Mouse (Mus musculus): ENCODE measurements around the gene Fkbp9. TPM values are rescaled to one million over a fixed set of nuclear protein-coding genes. Genes with fewer than 3 reads are reported as not detected.

Fkbp9 gene
- polyA plus RNA-seq, 1 experiment, result 6.2 TPM

DNA sequence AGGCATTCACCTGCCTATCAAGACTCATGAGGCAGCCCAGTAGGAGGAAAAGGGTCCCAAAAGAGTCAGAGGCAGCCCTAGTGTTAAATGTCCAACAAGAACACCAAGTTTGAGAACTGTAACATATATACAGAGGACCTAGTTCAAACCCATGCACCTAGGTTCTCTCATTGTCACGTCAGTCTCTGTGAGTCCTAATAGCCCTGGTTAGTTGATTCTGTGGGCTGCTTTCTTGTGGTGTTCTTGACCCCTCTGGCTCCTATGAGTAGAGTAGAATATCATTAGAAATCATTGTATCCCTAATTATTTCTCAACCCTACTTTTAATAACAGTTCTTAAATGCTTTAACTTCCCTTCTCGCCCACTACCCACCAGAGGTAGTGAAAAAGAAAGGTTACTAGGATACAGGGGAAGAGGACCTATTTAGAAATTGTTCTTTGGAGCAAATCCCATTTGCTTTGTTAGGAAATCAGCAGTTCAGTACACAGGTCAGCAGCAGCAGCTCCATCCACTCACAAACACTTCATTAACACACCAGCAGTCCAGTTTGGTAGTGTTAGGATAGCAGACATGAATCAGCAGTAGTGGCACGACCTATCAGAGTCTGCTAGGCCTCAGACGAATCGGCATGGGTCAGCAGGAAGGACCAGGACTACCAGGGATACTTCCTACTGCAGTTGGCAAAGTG, 13.3 kb upstream of the Fkbp9 start:
- H3K4me1 ChIP-seq (ENCODE audit: control insufficient read depth, insufficient read depth, insufficient read length, low read length), result no peaks in the 10 kb centered on the region
- 83% methylated on average over 5 of the region's 5 CpGs for WGBS
- no peaks in the 10 kb centered on the region for H3K36me3 ChIP-seq (ENCODE audit: control insufficient read depth, insufficient read depth, low read length)
- no peak overlapping the region for H3K4me3 ChIP-seq (ENCODE audit: low read depth, low read length)
- TF ChIP-seq POLR2A (IDR thresholded peaks at IDR 0.05; ENCODE audit: low read depth, low read length) (no peak), CTCF (IDR thresholded peaks at IDR 0.05; ENCODE audit: extremely low read depth, insufficient read length, insufficient replicate concordance, low read depth, low read length) (no peak)
- H3K27me3 ChIP-seq (ENCODE audit: control insufficient read depth, insufficient read depth, low read length), result no peaks in the 10 kb centered on the region
- H3K27ac ChIP-seq (ENCODE audit: insufficient read depth, low read depth, low read length), result no peak overlapping the region

- no peak overlapping the region for H3K27ac ChIP-seq (ENCODE audit: insufficient read depth, low read depth, low read length)
- H3K4me1 ChIP-seq (ENCODE audit: control insufficient read depth, insufficient read depth, insufficient read length, low read length), result no peaks in the 10 kb centered on the region
- 71% methylated on average over 2 of the region's 2 CpGs for WGBS
- H3K27me3 ChIP-seq (ENCODE audit: control insufficient read depth, insufficient read depth, low read length), result no peaks in the 10 kb centered on the region
- H3K36me3 ChIP-seq (ENCODE audit: control insufficient read depth, insufficient read depth, low read length), result no peaks in the 10 kb centered on the region
- H3K4me3 ChIP-seq (ENCODE audit: low read depth, low read length), result no peak overlapping the region
- TF ChIP-seq CTCF (IDR thresholded peaks at IDR 0.05; ENCODE audit: extremely low read depth, insufficient read length, insufficient replicate concordance, low read depth, low read length), result no peak
- no peak for TF ChIP-seq POLR2A (IDR thresholded peaks at IDR 0.05; ENCODE audit: low read depth, low read length)
These were observed 12.8 kb upstream of the Fkbp9 start for GRCm38 (mm10) chr6:56819124-56819487.

DNA sequence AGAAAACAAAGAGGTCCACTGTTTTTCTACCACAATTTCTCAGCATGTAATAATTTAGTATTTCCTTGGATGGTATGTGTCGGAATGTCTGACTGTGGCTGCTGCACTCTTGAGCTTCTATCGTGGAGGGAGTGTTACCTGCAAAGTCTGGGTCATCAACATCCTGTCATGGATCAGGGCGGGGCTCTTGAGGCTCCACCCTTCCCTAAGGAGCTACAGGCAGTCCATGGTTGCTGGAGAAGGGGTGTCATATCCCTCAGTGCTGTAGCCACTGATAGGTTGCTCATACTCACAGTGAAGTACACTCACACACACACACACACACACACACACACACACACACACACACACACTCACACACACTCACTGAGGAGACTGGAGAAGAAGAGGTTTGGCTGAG, 6.2 kb upstream of the Fkbp9 start:
- H3K36me3 ChIP-seq (ENCODE audit: control insufficient read depth, insufficient read depth, low read length), result no peaks in the 10 kb centered on the region
- 39% methylated on average over 3 of the region's 3 CpGs for WGBS
- no peaks in the 10 kb centered on the region for H3K27me3 ChIP-seq (ENCODE audit: control insufficient read depth, insufficient read depth, low read length)
- no peaks in the 10 kb centered on the region for H3K4me1 ChIP-seq (ENCODE audit: control insufficient read depth, insufficient read depth, insufficient read length, low read length)
- TF ChIP-seq POLR2A (IDR thresholded peaks at IDR 0.05; ENCODE audit: low read depth, low read length) (no peak), CTCF (IDR thresholded peaks at IDR 0.05; ENCODE audit: extremely low read depth, insufficient read length, insufficient replicate concordance, low read depth, low read length) (no peak)
- no peak overlapping the region for H3K27ac ChIP-seq (ENCODE audit: insufficient read depth, low read depth, low read length)
- no peak overlapping the region for H3K4me3 ChIP-seq (ENCODE audit: low read depth, low read length)

DNA sequence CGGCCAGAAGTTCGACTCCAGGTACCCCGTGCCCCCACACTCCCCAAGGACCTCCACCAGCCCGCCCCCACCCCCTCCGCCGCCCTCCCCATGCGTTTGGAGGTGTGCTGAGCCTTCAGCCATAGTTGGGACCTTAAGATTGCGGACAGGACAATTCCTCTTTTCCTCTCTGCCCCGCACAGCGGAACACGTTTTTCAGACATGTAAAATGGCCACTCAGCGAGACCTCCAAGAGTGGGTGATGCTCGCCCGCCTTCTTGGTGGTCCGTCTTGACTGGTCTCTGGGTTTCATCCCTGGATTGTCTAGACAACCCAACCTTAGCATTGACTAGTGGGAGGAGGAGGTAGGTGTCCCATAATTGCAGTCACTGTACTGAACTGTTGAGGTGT, 543 bp downstream of the Fkbp9 start:
- 0 out of 2 replicates have a peak, but pooled peaks cover 4% of the 10 kb centered on the region for H3K27me3 ChIP-seq (ENCODE audit: control insufficient read depth, insufficient read depth, low read length)
- peak overlapping the region; percentile 71 for H3K4me3 ChIP-seq (ENCODE audit: low read depth, low read length)
- H3K4me1 ChIP-seq (ENCODE audit: control insufficient read depth, insufficient read depth, insufficient read length, low read length), result no peaks in the 10 kb centered on the region; the same call in 1 of the 2 replicates
- 15% methylated on average over 15 of the region's 15 CpGs for WGBS
- TF ChIP-seq POLR2A (IDR thresholded peaks at IDR 0.05; ENCODE audit: low read depth, low read length), result no peak
- no peak for TF ChIP-seq CTCF (IDR thresholded peaks at IDR 0.05; ENCODE audit: extremely low read depth, insufficient read length, insufficient replicate concordance, low read depth, low read length)
- no peak overlapping the region for H3K27ac ChIP-seq (ENCODE audit: insufficient read depth, low read depth, low read length)
- no peaks in the 10 kb centered on the region for H3K36me3 ChIP-seq (ENCODE audit: control insufficient read depth, insufficient read depth, low read length)

DNA sequence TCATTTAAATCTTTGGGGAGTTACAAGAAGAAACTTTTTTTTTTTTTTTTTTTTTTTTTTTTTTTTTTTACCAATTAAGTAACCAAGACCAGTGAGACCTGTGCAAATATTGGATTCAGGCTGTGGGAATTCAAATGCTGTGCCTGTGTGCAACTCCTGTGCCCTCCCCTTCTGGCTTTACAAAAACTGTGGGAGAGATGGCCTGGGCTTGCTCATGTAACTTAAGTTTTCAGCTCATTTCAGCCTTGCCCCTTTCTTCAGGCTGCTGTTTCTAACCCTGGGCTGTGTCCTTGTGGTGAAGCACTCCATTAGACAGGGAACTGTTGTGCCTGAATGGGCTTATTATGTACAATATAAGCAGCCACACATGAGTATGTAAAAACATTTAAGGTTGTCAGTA, 971 bp downstream of the Fkbp9 start:
- Histone ChIP-seq H3K27me3 (ENCODE audit: control insufficient read depth, insufficient read depth, low read length) (0 out of 2 replicates have a peak, but pooled peaks cover 4% of the 10 kb centered on the region), H3K36me3 (ENCODE audit: control insufficient read depth, insufficient read depth, low read length) (no peaks in the 10 kb centered on the region), H3K4me1 (ENCODE audit: control insufficient read depth, insufficient read depth, insufficient read length, low read length) (no peaks in the 10 kb centered on the region; the same call in 1 of the 2 replicates), H3K27ac (ENCODE audit: insufficient read depth, low read depth, low read length) (no peak overlapping the region), H3K4me3 (ENCODE audit: low read depth, low read length) (no peak overlapping the region)
- TF ChIP-seq CTCF (IDR thresholded peaks at IDR 0.05; ENCODE audit: extremely low read depth, insufficient read length, insufficient replicate concordance, low read depth, low read length) (no peak), POLR2A (IDR thresholded peaks at IDR 0.05; ENCODE audit: low read depth, low read length) (no peak)

DNA sequence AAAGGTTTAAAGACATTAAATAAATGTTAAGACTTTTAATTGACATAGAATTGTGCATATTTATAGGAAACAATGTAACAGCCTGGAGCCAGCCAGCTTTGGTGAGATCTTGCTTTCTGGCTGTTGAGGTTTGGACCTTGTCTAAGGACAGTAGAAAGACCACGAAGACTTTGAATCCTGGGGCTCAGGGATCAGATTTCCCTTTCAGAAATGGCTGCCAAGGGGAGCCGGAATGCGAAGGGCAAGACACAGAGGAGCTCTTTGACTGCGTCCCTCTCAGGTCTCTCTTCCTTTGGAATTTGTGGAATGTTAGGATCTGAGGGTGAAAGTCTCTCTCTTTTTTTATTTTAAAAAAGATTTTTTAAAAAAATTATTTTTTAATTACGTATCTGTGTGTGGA, 2.9 kb downstream of the Fkbp9 start:
- no peaks in the 10 kb centered on the region; the same call in 1 of the 2 replicates for H3K4me1 ChIP-seq (ENCODE audit: control insufficient read depth, insufficient read depth, insufficient read length, low read length)
- H3K4me3 ChIP-seq (ENCODE audit: low read depth, low read length), result no peak overlapping the region
- WGBS, result 86% methylated on average over 5 of the region's 5 CpGs
- no peak for TF ChIP-seq CTCF (IDR thresholded peaks at IDR 0.05; ENCODE audit: extremely low read depth, insufficient read length, insufficient replicate concordance, low read depth, low read length)
- no peak for TF ChIP-seq POLR2A (IDR thresholded peaks at IDR 0.05; ENCODE audit: low read depth, low read length)
- H3K27me3 ChIP-seq (ENCODE audit: control insufficient read depth, insufficient read depth, low read length), result 0 out of 2 replicates have a peak, but pooled peaks cover 4% of the 10 kb centered on the region
- no peaks in the 10 kb centered on the region for H3K36me3 ChIP-seq (ENCODE audit: control insufficient read depth, insufficient read depth, low read length)
- no peak overlapping the region for H3K27ac ChIP-seq (ENCODE audit: insufficient read depth, low read depth, low read length)

GRCm38 (mm10) chr6:56835532-56835931, 3.7 kb downstream of the Fkbp9 start:
- TF ChIP-seq POLR2A (IDR thresholded peaks at IDR 0.05; ENCODE audit: low read depth, low read length), result no peak
- TF ChIP-seq CTCF (IDR thresholded peaks at IDR 0.05; ENCODE audit: extremely low read depth, insufficient read length, insufficient replicate concordance, low read depth, low read length), result no peak
- Histone ChIP-seq H3K27ac (ENCODE audit: insufficient read depth, low read depth, low read length) (no peak overlapping the region), H3K27me3 (ENCODE audit: control insufficient read depth, insufficient read depth, low read length) (0 out of 2 replicates have a peak, but pooled peaks cover 4% of the 10 kb centered on the region), H3K4me1 (ENCODE audit: control insufficient read depth, insufficient read depth, insufficient read length, low read length) (no peaks in the 10 kb centered on the region; the same call in 1 of the 2 replicates), H3K4me3 (ENCODE audit: low read depth, low read length) (no peak overlapping the region), H3K36me3 (ENCODE audit: control insufficient read depth, insufficient read depth, low read length) (no peaks in the 10 kb centered on the region)
- WGBS, result 83% methylated on average over 10 of the region's 10 CpGs

All from small intestine, adult 2 months (tissue).